Mouse (Mus musculus): ENCODE measurements around the gene Xcr1. TPM values are rescaled to one million over a fixed set of nuclear protein-coding genes. Genes with fewer than 3 reads are reported as not detected.

Gene Xcr1
- polyA plus RNA-seq, 2 experiments = 0.01 TPM; not detected in 1

DNA sequence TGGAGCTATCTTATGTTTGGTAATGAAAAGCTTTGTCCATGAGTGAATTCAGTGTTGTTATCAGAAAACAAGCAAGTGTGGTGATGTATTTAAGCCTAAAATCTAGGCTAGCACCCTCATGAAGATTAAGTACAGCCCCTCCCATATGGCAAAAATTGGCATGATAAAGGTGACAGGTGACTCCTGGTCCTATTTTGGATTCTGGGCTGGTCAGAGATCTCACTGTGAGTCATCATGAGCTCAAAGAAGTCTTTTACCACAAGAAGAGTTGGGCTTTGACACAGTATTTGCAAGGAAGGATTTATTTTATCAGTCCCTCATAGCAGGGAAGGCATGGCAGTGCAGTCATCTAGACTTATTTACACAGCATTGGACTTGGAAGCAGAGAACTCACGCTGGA is 45.8 kb downstream of the Xcr1 start:
- no peak for ATAC-seq (ENCODE audit: insufficient read depth)
- H3K9me3 ChIP-seq (ENCODE audit: control insufficient read depth, low read length) = no peaks in the 10 kb centered on the region
- no peak overlapping the region for H3K4me2 ChIP-seq (ENCODE audit: low read depth)
- H3K4me3 ChIP-seq (ENCODE audit: insufficient read depth in 1 of 2, low read depth in 2 of 2, low read length in 2 of 2) = no peak overlapping the region
- H3K36me3 ChIP-seq (replicated peaks; ENCODE audit: control insufficient read depth, insufficient read depth, low read depth) = peaks cover 10% of the 10 kb centered on the region
- H3K9ac ChIP-seq (replicated peaks) = no peak overlapping the region
- H3K27me3 ChIP-seq (ENCODE audit: control insufficient read depth, insufficient read depth, low read length) = no peaks in the 10 kb centered on the region
- H3K27ac ChIP-seq = no peak overlapping the region
- TF ChIP-seq CTCF (IDR thresholded peaks at IDR 0.05; ENCODE audit: low read depth) = no peak
- no peak for TF ChIP-seq EP300 (IDR thresholded peaks at IDR 0.05; ENCODE audit: low read depth)
- DNase-seq (ENCODE audit: low read depth in 3 of 3, low spot score in 3 of 3) = no peak
- no peaks in the 10 kb centered on the region for H3K4me1 ChIP-seq (replicated peaks; ENCODE audit: control insufficient read depth in 2 of 2, insufficient read depth in 2 of 2, low read length in 1 of 2)
- WGBS (ENCODE audit: insufficient replicate concordance) = 56% methylated on average over 1 of the region's 1 CpGs

GRCm38 (mm10) chr9:123815444-123815843 is 46.4 kb downstream of the Xcr1 start:
- DNase-seq (ENCODE audit: low read depth in 3 of 3, low spot score in 3 of 3) (no peak), ATAC-seq (ENCODE audit: insufficient read depth) (no peak)
- Histone ChIP-seq H3K4me2 (ENCODE audit: low read depth) (no peak overlapping the region), H3K4me3 (ENCODE audit: insufficient read depth in 1 of 2, low read depth in 2 of 2, low read length in 2 of 2) (no peak overlapping the region), H3K9ac (replicated peaks) (no peak overlapping the region), H3K36me3 (replicated peaks; ENCODE audit: control insufficient read depth, insufficient read depth, low read depth) (peaks cover 10% of the 10 kb centered on the region), H3K4me1 (replicated peaks; ENCODE audit: control insufficient read depth in 2 of 2, insufficient read depth in 2 of 2, low read length in 1 of 2) (no peaks in the 10 kb centered on the region), H3K27me3 (ENCODE audit: control insufficient read depth, insufficient read depth, low read length) (no peaks in the 10 kb centered on the region), H3K27ac (no peak overlapping the region), H3K9me3 (ENCODE audit: control insufficient read depth, low read length) (no peaks in the 10 kb centered on the region)
- 59% methylated on average over 3 of the region's 3 CpGs for WGBS (ENCODE audit: insufficient replicate concordance)
- TF ChIP-seq EP300 (IDR thresholded peaks at IDR 0.05; ENCODE audit: low read depth) (no peak), CTCF (IDR thresholded peaks at IDR 0.05; ENCODE audit: low read depth) (no peak)

DNA sequence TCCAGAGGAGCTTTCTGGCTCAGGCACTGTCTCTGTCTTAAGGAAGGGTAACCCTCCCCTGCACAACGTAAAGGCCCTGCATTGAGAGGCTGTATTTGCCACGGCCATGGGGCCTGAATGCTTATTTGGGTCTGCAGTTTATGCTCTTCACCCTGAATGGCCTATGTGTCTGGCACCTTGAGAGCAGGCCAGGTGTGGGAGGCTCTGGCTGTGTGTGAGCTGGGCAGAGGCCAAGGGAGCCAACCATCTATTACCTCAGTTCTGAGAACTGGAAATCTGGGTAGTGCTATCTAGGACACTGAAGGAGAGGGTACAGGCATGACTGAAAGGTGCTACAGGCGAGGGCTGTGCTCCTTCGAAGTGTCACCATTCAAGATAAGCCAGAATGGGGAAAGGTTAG is 47.0 kb downstream of the Xcr1 start:
- no peak for DNase-seq (ENCODE audit: low read depth in 3 of 3, low spot score in 3 of 3)
- TF ChIP-seq EP300 (IDR thresholded peaks at IDR 0.05; ENCODE audit: low read depth) = no peak
- no peak for TF ChIP-seq CTCF (IDR thresholded peaks at IDR 0.05; ENCODE audit: low read depth)
- Histone ChIP-seq H3K4me2 (ENCODE audit: low read depth) (no peak overlapping the region), H3K9me3 (ENCODE audit: control insufficient read depth, low read length) (no peaks in the 10 kb centered on the region), H3K9ac (replicated peaks) (no peak overlapping the region), H3K27me3 (ENCODE audit: control insufficient read depth, insufficient read depth, low read length) (no peaks in the 10 kb centered on the region), H3K27ac (no peak overlapping the region), H3K36me3 (replicated peaks; ENCODE audit: control insufficient read depth, insufficient read depth, low read depth) (peaks cover 10% of the 10 kb centered on the region), H3K4me1 (replicated peaks; ENCODE audit: control insufficient read depth in 2 of 2, insufficient read depth in 2 of 2, low read length in 1 of 2) (no peaks in the 10 kb centered on the region), H3K4me3 (ENCODE audit: insufficient read depth in 1 of 2, low read depth in 2 of 2, low read length in 2 of 2) (no peak overlapping the region)
- no peak for ATAC-seq (ENCODE audit: insufficient read depth)
- WGBS (ENCODE audit: insufficient replicate concordance) = 58% methylated on average over 4 of the region's 4 CpGs

DNA sequence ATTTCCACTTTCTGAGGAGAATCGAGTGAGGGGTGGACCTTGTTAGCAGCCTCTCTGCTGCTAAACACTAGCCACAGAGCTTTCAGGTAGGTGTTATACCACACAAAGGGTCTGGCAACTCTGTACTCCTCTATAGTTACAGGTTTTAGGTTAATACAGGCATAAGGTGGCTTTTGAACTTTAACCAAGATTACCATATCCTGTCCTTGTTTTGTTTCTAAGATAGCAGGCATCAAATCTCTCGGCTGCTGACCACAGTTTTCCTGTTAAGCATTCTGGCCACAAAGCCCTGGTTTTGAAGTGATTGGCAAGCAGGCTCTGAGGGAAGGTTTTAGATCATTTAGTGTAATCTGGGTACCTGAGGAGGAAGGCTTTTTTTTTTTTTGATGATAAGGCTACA is 47.5 kb downstream of the Xcr1 start:
- Histone ChIP-seq H3K4me1 (replicated peaks; ENCODE audit: control insufficient read depth in 2 of 2, insufficient read depth in 2 of 2, low read length in 1 of 2) (no peaks in the 10 kb centered on the region), H3K4me3 (ENCODE audit: insufficient read depth in 1 of 2, low read depth in 2 of 2, low read length in 2 of 2) (no peak overlapping the region), H3K27ac (no peak overlapping the region), H3K36me3 (replicated peaks; ENCODE audit: control insufficient read depth, insufficient read depth, low read depth) (peaks cover 10% of the 10 kb centered on the region), H3K9ac (replicated peaks) (no peak overlapping the region), H3K4me2 (ENCODE audit: low read depth) (no peak overlapping the region), H3K27me3 (ENCODE audit: control insufficient read depth, insufficient read depth, low read length) (no peaks in the 10 kb centered on the region), H3K9me3 (ENCODE audit: control insufficient read depth, low read length) (no peaks in the 10 kb centered on the region)
- DNase-seq (ENCODE audit: low read depth in 3 of 3, low spot score in 3 of 3) (no peak), ATAC-seq (ENCODE audit: insufficient read depth) (no peak)
- no peak for TF ChIP-seq EP300 (IDR thresholded peaks at IDR 0.05; ENCODE audit: low read depth)
- no peak for TF ChIP-seq CTCF (IDR thresholded peaks at IDR 0.05; ENCODE audit: low read depth)
- WGBS (ENCODE audit: insufficient replicate concordance) = 52% methylated on average over 2 of the region's 2 CpGs

GRCm38 (mm10) chr9:123811831-123812230 is 50.0 kb downstream of the Xcr1 start:
- Histone ChIP-seq H3K4me1 (replicated peaks; ENCODE audit: control insufficient read depth in 2 of 2, insufficient read depth in 2 of 2, low read length in 1 of 2) (no peaks in the 10 kb centered on the region), H3K27me3 (ENCODE audit: control insufficient read depth, insufficient read depth, low read length) (no peaks in the 10 kb centered on the region), H3K9me3 (ENCODE audit: control insufficient read depth, low read length) (no peaks in the 10 kb centered on the region), H3K9ac (replicated peaks) (no peak overlapping the region), H3K27ac (no peak overlapping the region), H3K36me3 (replicated peaks; ENCODE audit: control insufficient read depth, insufficient read depth, low read depth) (peaks cover 8% of the 10 kb centered on the region), H3K4me2 (ENCODE audit: low read depth) (no peak overlapping the region), H3K4me3 (ENCODE audit: insufficient read depth in 1 of 2, low read depth in 2 of 2, low read length in 2 of 2) (no peak overlapping the region)
- WGBS (ENCODE audit: insufficient replicate concordance) = 67% methylated on average over 3 of the region's 3 CpGs
- no peak for ATAC-seq (ENCODE audit: insufficient read depth)
- DNase-seq (ENCODE audit: low read depth in 3 of 3, low spot score in 3 of 3) = no peak
- no peak for TF ChIP-seq EP300 (IDR thresholded peaks at IDR 0.05; ENCODE audit: low read depth)
- no peak for TF ChIP-seq CTCF (IDR thresholded peaks at IDR 0.05; ENCODE audit: low read depth)

Data from liver, embryonic 14.5 days (tissue).